Mouse (Mus musculus): ENCODE measurements around the gene Iqsec1. TPM values are rescaled to one million over a fixed set of nuclear protein-coding genes. Genes with fewer than 3 reads are reported as not detected.

Gene Iqsec1
- 100 to 1,000 TPM; 135 to 142 TPM for total RNA-seq (2021)

GRCm38 (mm10) chr6:90988648-90989317, at the start of gene Iqsec1:
Gene Iqsec1, minus strand, starts transcription at chr6:90988685.
- peak; percentile 63 to 65 for DNase-seq
- intact Hi-C loops (cut with DNase I), result loop anchor here (5.0 kb wide), 1 partner anchor 106 kb away; no protein-coding TSS in a partner anchor

GRCm38 (mm10) chr6:91028256-91028655, 39.8 kb upstream of the Iqsec1 start:
- intact Hi-C loops (cut with DNase I), result no loop called here

GRCm38 (mm10) chr6:91020810-91021209, 32.3 kb upstream of the Iqsec1 start:
- intact Hi-C loops (cut with DNase I), result no loop called here
- no peak for DNase-seq

More at GRCm38 (mm10) chr6:91028256-91028655, 39.8 kb upstream of the Iqsec1 start:
- DNase-seq, result no peak

GRCm38 (mm10) chr6:91016600-91017230, 28.2 kb upstream of the Iqsec1 start:
- intact Hi-C loops (cut with DNase I), result no loop called here
- no peak for DNase-seq

GRCm38 (mm10) chr6:91014198-91014958, 25.9 kb upstream of the Iqsec1 start:
- intact Hi-C loops (cut with DNase I), result no loop called here
- DNase-seq, result no peak

- no peak for DNase-seq
- intact Hi-C loops (cut with DNase I), result no loop called here
Observed at GRCm38 (mm10) chr6:91012458-91012857, 24.0 kb upstream of the Iqsec1 start.

GRCm38 (mm10) chr6:91011568-91011967, 23.1 kb upstream of the Iqsec1 start:
- peak in 1 of 2 experiments; percentile 5 for DNase-seq
- intact Hi-C loops (cut with DNase I), result no loop called here

- intact Hi-C loops (cut with DNase I), result no loop called here
- no peak for DNase-seq
Observed at GRCm38 (mm10) chr6:91008284-91008830, 19.9 kb upstream of the Iqsec1 start.

- intact Hi-C loops (cut with DNase I), result no loop called here
- no peak for DNase-seq
Observed at GRCm38 (mm10) chr6:91007207-91007606, 18.7 kb upstream of the Iqsec1 start.

- intact Hi-C loops (cut with DNase I), result no loop called here
- no peak for DNase-seq
Observed at GRCm38 (mm10) chr6:91004157-91004556, 15.7 kb upstream of the Iqsec1 start.

GRCm38 (mm10) chr6:91003310-91003995, 15.0 kb upstream of the Iqsec1 start:
- no peak for DNase-seq
- intact Hi-C loops (cut with DNase I), result no loop called here

GRCm38 (mm10) chr6:91001566-91001965, 13.1 kb upstream of the Iqsec1 start:
- no peak for DNase-seq
- intact Hi-C loops (cut with DNase I), result no loop called here

GRCm38 (mm10) chr6:91000819-91001525, 12.5 kb upstream of the Iqsec1 start:
- DNase-seq, result no peak
- intact Hi-C loops (cut with DNase I), result no loop called here

- intact Hi-C loops (cut with DNase I), result no loop called here
- no peak for DNase-seq
Observed at GRCm38 (mm10) chr6:90999176-90999575, 10.7 kb upstream of the Iqsec1 start.

- intact Hi-C loops (cut with DNase I), result no loop called here
- DNase-seq, result no peak
Observed at GRCm38 (mm10) chr6:90997025-90997424, 8.5 kb upstream of the Iqsec1 start.

GRCm38 (mm10) chr6:90996181-90996580, 7.7 kb upstream of the Iqsec1 start:
- DNase-seq, result no peak
- intact Hi-C loops (cut with DNase I), result no loop called here

GRCm38 (mm10) chr6:90988299-90988625, 223 bp downstream of the Iqsec1 start:
- no peak for DNase-seq
- intact Hi-C loops (cut with DNase I), result loop anchor here (5.0 kb wide), 1 partner anchor 106 kb away; no protein-coding TSS in a partner anchor

GRCm38 (mm10) chr6:90987561-90988298, 755 bp downstream of the Iqsec1 start:
- peak; percentile 18 to 25 for DNase-seq
- intact Hi-C loops (cut with DNase I), result loop anchor here (5.0 kb wide), 1 partner anchor 105 kb away; no protein-coding TSS in a partner anchor

- intact Hi-C loops (cut with DNase I), result no loop called here
Observed at GRCm38 (mm10) chr6:90984101-90984500, 4.4 kb downstream of the Iqsec1 start.

More at GRCm38 (mm10) chr6:90984101-90984500, 4.4 kb downstream of the Iqsec1 start:
- DNase-seq, result no peak

Data from heart, postnatal 36 days (tissue).